Mouse (Mus musculus) limb, embryonic 14.5 days (tissue): Measurements from ENCODE around the gene Gm21958. TPM values are rescaled to one million over a fixed set of nuclear protein-coding genes. Genes with fewer than 3 reads are reported as not detected.
"Not testable (repeated sequence)": the region's sequence is repeated elsewhere in the genome, so short reads cannot be mapped to it uniquely, and the experiment has no call there.

ENCODE experiments used
- ATAC-seq: fragments of 200-750 bp; cut with Nextera tagmentation; 2 replicates; pipeline ENCODE4 v1.8.0; 2017; ENCODE audit warnings: low read depth, moderate number of reproducible peaks, moderate TSS enrichment; ENCODE audit not compliant: low FRiP score
- DNase-seq: peaks from one replicate; pipeline ENCODE4 v3.0.0-alpha.2; 2015; ENCODE audit warnings: low spot score
- H3K27ac ChIP-seq: fragments of 300-500 bp; sonication (generic); replicated peaks from 2 replicates; pipeline ENCODE4 v1.5.1; 2014; ENCODE audit warnings: low read depth, mild to moderate bottlenecking, low read length, moderate library complexity, mixed read lengths
- H3K27me3 ChIP-seq: fragments of 300-500 bp; sonication (generic); 2 replicates; pipeline ENCODE4 v1.6.1; 2014; ENCODE audit warnings: low read length, mixed read lengths; ENCODE audit not compliant: control insufficient read depth, insufficient read depth
- H3K36me3 ChIP-seq: fragments of 300-500 bp; sonication (generic); 2 replicates; pipeline ENCODE4 v1.6.1; 2014; ENCODE audit warnings: mild to moderate bottlenecking, low read length, moderate library complexity, mixed read lengths; ENCODE audit not compliant: control insufficient read depth, insufficient read depth
- H3K4me1 ChIP-seq: fragments of 300-500 bp; sonication (generic); 2 replicates; pipeline ENCODE4 v1.6.1; 2014; ENCODE audit warnings: antibody characterized with exemption, low read length, mixed read lengths; ENCODE audit not compliant: control insufficient read depth, insufficient read depth
- H3K4me2 ChIP-seq: fragments of 300-500 bp; sonication (generic); replicated peaks from 2 replicates; pipeline ENCODE4 v1.6.1; 2014; ENCODE audit warnings: low read depth, mild to moderate bottlenecking, low read length, moderate library complexity; ENCODE audit not compliant: severe bottlenecking
- H3K4me3 ChIP-seq: fragments of 300-500 bp; sonication (generic); replicated peaks from 2 replicates; pipeline ENCODE4 v1.5.1; 2014; ENCODE audit warnings: low read length
- H3K9ac ChIP-seq: fragments of 300-500 bp; sonication (generic); 2 replicates; pipeline ENCODE4 v1.6.1; 2014; ENCODE audit warnings: mild to moderate bottlenecking, low read depth, low read length, moderate library complexity; ENCODE audit not compliant: severe bottlenecking
- H3K9me3 ChIP-seq: fragments of 300-500 bp; sonication (generic); 2 replicates; pipeline ENCODE4 v1.6.1; 2016; ENCODE audit warnings: low read length; ENCODE audit not compliant: control insufficient read depth
- POLR2A ChIP-seq: fragments of 200-500 bp; IDR thresholded peaks from 2 replicates; pipeline ENCODE4 v1.8.0; 2012; ENCODE audit warnings: inconsistent platforms, mild to moderate bottlenecking, moderate library complexity, borderline replicate concordance; ENCODE audit not compliant: insufficient read depth, insufficient read length; ENCODE audit errors: extremely low read depth
- WGBS: fragments of 180-500 bp; shearing (Covaris S2); extraction: QIAGEN DNeasy Blood & Tissue Kit; methylation state at CpG from one replicate; pipeline ENCODE4 v1.1.7; 2014; 5-methylcytosine and 5-hydroxymethylcytosine counted together
- polyA plus RNA-seq, 2 experiments: library from polyadenylated mRNA; depleted of rRNA in 1 of 2; stranded (reverse) in 1 of 2; unstranded in 1 of 2; fragments of >200 nt; fragmentation: Nextera tagmentation in 1 of 2; extraction: Ambion mirVana in 1 of 2; gene quantifications; 2 replicates each; pipeline versions ENCODE4 v1.2.1 to v1.2.3; 2012 to 2014

The Gm21958 gene
- polyA plus RNA-seq, 2 experiments = not detected

DNA sequence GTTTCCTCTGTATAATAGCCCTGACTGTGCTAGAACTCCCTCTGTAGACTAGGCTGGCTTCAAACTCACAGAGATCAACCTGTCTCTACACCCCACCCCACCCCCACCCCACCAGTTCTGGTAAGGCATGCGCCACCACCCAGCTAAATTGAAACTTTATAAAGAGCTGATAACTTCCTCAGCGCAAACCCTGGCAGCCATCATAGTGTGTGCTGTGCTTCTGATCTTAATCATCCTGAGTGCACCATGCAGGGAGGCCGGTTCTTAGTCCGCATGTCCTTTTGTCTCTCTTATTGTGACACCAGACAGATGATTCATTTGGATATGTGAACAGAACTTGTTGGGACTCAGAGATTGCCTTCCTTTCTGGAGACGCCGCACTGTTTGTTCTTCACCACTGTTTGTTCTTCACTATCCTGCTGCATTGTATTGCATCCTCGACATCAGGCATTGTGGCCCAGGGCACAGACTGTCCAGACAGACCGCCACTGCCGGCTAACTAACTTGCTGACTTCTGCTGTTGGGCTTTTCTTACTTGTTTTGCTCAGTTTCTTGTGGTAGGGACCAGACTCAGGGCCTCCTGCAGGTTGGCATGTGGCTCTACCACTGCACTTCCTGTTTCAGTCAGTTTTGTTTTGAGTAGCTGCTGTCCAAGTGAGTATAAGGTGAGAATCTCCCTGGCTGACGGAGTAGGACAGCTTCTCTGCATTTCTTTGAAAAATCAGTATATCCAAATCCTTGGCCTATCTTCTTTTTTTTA is 9.8 kb upstream of the Gm21958 start:
- no peak overlapping the region for H3K4me2 ChIP-seq
- no peak overlapping the region for H3K9ac ChIP-seq
- no peaks in the 10 kb centered on the region for H3K9me3 ChIP-seq
- no peak overlapping the region for H3K27ac ChIP-seq
- no peak overlapping the region for H3K4me3 ChIP-seq
- WGBS = 85% methylated on average over 10 of the region's 10 CpGs
- no peaks in the 10 kb centered on the region for H3K27me3 ChIP-seq
- ATAC-seq (no peak), DNase-seq (no peak)
- H3K4me1 ChIP-seq = no peaks in the 10 kb centered on the region
- H3K36me3 ChIP-seq = peaks cover 78% of the 10 kb centered on the region
- no peak for TF ChIP-seq POLR2A

DNA sequence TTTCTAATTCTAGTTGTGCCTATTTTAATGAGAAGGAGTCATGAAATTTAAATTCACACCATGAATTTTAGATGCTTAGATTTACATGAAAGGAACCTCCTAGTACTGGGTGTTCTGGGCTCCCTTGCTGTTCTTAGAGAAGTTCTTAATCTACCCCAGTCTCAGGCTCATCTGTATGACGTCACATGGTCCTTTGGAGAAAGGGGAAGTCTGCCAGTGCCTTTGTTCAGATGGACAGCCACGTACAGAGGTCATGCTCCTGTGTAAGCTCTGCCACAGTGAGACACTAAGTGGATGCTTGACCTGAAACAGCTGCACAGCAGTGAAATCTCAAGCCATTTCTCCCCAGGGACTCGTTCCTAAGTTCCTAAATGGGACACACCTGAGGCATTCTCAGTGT is 4.8 kb upstream of the Gm21958 start:
- Histone ChIP-seq H3K27ac (no peak overlapping the region), H3K4me2 (no peak overlapping the region), H3K4me1 (no peaks in the 10 kb centered on the region), H3K4me3 (no peak overlapping the region), H3K36me3 (peaks cover 82% of the 10 kb centered on the region), H3K27me3 (no peaks in the 10 kb centered on the region), H3K9ac (no peak overlapping the region), H3K9me3 (no peaks in the 10 kb centered on the region)
- 62% methylated on average over 3 of the region's 3 CpGs for WGBS
- DNase-seq (no peak), ATAC-seq (no peak)
- no peak for TF ChIP-seq POLR2A

- no peaks in the 10 kb centered on the region for H3K4me1 ChIP-seq
- no peak overlapping the region for H3K4me3 ChIP-seq
- ATAC-seq (no peak), DNase-seq (no peak)
- H3K9ac ChIP-seq = no peak overlapping the region
- H3K27me3 ChIP-seq = no peaks in the 10 kb centered on the region
- H3K9me3 ChIP-seq = no peaks in the 10 kb centered on the region
- no peak overlapping the region for H3K27ac ChIP-seq
- peaks cover 74% of the 10 kb centered on the region for H3K36me3 ChIP-seq
- 90% methylated on average over 6 of the region's 6 CpGs for WGBS
- no peak overlapping the region for H3K4me2 ChIP-seq
- TF ChIP-seq POLR2A = no peak
Measured at GRCm38 (mm10) chr3:54717348-54717747, 3.2 kb upstream of the Gm21958 start.

DNA sequence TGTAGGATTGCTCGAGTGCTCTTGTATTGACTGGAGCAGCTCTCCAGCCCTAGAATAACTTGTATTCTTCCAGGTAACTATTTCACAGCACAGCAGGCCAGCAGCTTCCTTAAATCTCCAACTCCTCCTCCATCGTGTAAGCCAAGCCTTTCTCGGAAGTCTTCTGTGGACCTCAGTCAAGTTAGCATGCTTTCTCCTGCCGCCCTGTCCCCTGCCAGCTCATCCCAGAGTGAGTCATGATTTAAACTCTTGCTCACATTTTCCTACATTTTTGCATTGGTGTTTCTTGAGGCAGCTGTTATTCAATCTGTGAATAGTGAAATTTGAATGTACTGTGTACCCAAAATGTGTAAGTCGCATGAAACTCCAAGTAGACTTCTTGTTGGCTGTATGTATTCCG is 1.3 kb upstream of the Gm21958 start:
- H3K36me3 ChIP-seq = peaks cover 75% of the 10 kb centered on the region
- no peak for TF ChIP-seq POLR2A
- H3K4me3 ChIP-seq = no peak overlapping the region
- no peaks in the 10 kb centered on the region for H3K4me1 ChIP-seq
- H3K9ac ChIP-seq = no peak overlapping the region
- H3K27ac ChIP-seq = no peak overlapping the region
- no peaks in the 10 kb centered on the region for H3K27me3 ChIP-seq
- ATAC-seq = no peak
- H3K9me3 ChIP-seq = no peaks in the 10 kb centered on the region
- H3K4me2 ChIP-seq = no peak overlapping the region
- 96% methylated on average over 6 of the region's 6 CpGs for WGBS
- DNase-seq = no peak

- no peaks in the 10 kb centered on the region for H3K9me3 ChIP-seq
- DNase-seq (no peak), ATAC-seq (no peak)
- no peak overlapping the region for H3K27ac ChIP-seq
- no peak overlapping the region for H3K9ac ChIP-seq
- no peaks in the 10 kb centered on the region for H3K4me1 ChIP-seq
- H3K36me3 ChIP-seq = peaks cover 84% of the 10 kb centered on the region
- 75% methylated on average over 9 of the region's 9 CpGs for WGBS
- no peak overlapping the region for H3K4me3 ChIP-seq
- no peak for TF ChIP-seq POLR2A
- H3K27me3 ChIP-seq = no peaks in the 10 kb centered on the region
- no peak overlapping the region for H3K4me2 ChIP-seq
Measured at GRCm38 (mm10) chr3:54708972-54709371, 5.2 kb downstream of the Gm21958 start.

- not testable (repeated sequence) for H3K9me3 ChIP-seq, H3K27ac ChIP-seq, H3K4me1 ChIP-seq, H3K4me3 ChIP-seq, H3K9ac ChIP-seq, H3K4me2 ChIP-seq, ATAC-seq, DNase-seq, H3K27me3 ChIP-seq
- peaks cover 87% of the 10 kb centered on the region for H3K36me3 ChIP-seq
- 94% methylated on average over 8 of the region's 8 CpGs for WGBS
Measured at GRCm38 (mm10) chr3:54704106-54704505, 10.0 kb downstream of the Gm21958 start.
